Mouse (Mus musculus) left cerebral cortex, postnatal 25 days (tissue): Measurements from ENCODE around the gene Cacybp. TPM values are rescaled to one million over a fixed set of nuclear protein-coding genes. Genes with fewer than 3 reads are reported as not detected.

Experiments
- total RNA-seq, 2 experiments: library from RNA; stranded (reverse); gene quantifications; 2 replicates each; pipeline ENCODE4 v1.2.3; 2021

Cacybp gene
- total RNA-seq, 2 experiments from 2014 or later: 88.4 to 96.7 TPM

Other genes with a start within 250 kb of the Cacybp start
- 1 to 10 TPM; 2.1 to 3.6 TPM for gene 4930523C07Rik, start 168.5 kb downstream of the Cacybp start, total RNA-seq
- gene Tnn, start 59.3 kb downstream of the Cacybp start, total RNA-seq: under 1 TPM; 0.11 to 0.18 TPM
- 10 to 100 TPM; 64.3 to 76.7 TPM for gene Mrps14, start 17.7 kb downstream of the Cacybp start, total RNA-seq